Mouse (Mus musculus): ENCODE measurements around the gene Hebp1.

GRCm38 (mm10) chr6:135148506-135148905 lies 49.3 kb downstream of the Hebp1 start:
- TF ChIP-seq CTCF (IDR thresholded peaks at IDR 0.05; ENCODE audit: insufficient read depth, low read depth, low read length) (0 out of 2 replicates have a peak, but pooled peaks have one; percentile 30), POLR2A (IDR thresholded peaks at IDR 0.05; ENCODE audit: insufficient read depth, low read depth, low read length) (no peak)
